Mouse (Mus musculus) neural tube, embryonic 10.5 days (tissue): Measurements from ENCODE around the gene Stat3.

Source experiments
- DNase-seq: peaks from one replicate; pipeline ENCODE4 v3.0.0-alpha.2; 2017; ENCODE audit warnings: low spot score; ENCODE audit errors: extremely low spot score

The Stat3 gene

DNA sequence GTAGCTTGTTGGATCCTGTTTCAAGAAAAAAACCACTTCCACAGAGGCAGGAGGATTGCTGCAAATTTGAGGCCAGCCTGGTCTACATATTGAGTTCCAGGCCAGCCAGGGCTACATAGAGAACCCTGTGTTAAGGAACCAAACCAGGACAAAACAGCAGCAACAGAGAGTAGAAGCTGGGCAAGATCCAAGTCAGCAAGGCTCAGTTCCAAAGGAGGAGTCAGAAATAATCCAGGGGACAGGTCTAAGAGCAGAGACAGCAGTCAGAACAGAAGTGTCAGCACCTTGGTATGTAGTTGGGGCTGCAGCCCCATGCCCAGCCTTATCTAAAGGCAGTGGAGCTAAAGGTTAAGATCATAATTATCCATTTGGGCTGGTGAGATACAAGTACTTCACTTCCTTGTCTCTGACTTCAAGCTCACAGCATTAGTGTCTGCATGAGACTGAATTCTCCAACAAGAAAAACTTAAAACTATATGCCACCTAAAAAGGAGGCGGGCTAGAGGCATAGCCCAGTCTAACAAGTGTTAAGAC is 14.9 kb downstream of the Stat3 start:
- no peak for DNase-seq

DNA sequence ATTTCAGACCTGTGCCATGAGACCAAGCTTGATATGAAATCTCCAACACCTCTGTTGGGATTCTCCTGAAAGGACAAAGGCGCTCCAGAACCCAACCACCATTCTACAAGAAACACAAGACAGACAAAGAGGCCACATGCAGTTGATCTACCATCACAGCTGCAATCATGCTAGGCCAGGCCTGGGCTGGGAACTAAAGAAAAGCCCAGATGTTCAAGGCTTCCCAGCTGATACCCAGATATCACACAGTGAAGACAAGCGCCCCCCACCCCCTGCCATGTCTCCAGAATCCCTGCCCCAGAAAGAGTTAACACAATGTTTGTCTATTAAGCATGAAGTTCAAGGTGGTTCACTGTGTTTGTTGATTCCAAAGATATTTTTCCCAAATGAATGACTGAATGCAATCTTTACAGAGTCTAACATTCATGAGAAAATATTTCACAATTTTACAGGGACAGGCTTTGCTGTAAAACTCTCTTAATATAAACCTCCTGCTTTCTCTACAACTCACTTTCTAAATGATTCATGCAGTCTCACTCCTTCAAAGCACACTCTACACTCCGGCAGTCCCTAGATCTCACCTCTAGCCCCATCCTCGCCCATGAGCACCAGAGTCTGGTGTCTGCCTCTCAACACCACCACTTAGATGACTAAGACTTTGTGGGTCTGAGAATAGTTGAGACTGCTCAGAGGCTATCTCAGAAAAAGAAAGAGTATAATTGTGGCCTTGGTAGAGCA is 18.3 kb downstream of the Stat3 start:
- DNase-seq, result no peak

DNA sequence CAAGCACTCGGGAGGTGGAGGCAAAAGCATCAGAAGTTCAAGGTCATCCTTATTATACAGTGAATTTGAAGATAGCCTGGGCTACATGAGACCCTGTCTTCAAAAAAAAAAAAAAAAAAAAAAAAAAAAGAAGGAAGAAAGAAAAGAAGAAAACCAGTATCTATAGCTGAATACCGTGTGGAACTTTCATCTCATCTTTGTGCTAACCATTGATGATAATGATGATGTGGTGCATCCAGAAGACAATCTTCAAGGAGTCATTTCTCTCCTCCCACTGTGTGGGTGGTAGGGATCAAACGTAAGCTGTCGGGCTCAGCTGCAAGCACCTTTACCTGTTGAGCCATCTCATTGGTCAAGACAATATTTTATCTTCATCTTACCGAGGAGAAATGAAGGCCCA is 21.3 kb downstream of the Stat3 start:
- DNase-seq, result no peak

DNA sequence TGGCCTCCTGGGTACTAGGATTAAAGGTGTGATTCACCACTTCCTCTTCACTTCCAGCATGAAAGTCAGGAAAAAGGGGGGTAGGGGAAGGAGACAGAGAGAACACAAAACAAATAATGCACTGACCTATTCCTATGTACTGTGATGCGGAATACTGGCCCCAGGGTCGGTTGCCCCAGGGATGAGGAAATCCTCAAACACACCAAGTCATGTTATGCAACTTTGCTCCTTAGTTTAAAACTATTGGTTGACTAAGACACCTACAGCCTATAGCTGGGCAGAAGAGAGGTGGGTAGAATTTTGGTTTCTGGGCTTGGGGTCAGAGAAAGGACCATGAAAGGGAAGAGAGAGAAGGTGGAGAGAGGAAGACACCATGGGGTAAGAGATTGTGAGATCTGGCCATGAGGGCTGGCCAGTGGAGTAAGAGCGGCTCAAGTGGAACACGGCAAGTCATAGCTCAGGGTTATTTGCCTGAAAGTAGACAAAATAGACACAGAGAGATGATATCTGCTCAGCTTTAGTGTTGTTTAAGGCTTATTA is 22.8 kb downstream of the Stat3 start:
- DNase-seq, result no peak

DNA sequence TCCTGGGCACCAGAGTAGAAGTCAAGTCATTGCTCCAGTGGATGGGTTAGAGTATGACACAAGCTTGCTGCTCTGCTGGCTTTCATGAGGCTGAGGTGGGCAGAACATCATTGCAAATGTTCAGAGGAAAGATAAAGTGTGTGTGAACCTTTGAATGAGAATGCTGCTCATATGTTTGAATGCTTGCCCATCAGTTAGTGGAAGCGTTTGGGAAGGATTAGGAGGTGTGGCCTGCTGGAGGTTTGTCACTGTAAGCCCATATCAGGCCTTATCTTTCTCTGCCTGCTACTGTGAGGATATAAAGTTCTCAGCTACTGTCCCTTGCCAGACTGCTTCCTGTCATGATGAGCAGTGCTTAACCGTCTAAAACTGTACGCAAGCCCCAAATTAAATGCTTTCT is 24.3 kb downstream of the Stat3 start:
- DNase-seq, result no peak

DNA sequence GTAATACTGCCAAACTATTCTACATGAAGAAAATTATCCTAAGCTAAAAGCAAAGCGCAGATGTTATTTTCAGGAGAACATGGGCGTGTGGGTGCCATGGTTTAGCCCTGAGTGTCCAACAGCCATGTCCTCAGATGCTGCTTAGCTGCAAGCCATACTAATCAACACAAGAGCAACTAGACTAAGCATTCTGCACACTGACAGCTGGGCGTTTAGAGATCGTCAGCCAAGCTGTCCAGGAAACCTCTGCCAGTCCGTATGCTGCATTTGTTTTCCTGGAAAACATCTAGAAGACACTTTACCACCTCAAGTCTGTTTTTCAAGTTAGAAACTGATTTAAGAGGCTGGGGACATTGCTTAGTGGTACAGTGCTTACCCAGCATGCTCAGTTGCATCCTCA is 24.9 kb downstream of the Stat3 start:
- DNase-seq, result no peak

DNA sequence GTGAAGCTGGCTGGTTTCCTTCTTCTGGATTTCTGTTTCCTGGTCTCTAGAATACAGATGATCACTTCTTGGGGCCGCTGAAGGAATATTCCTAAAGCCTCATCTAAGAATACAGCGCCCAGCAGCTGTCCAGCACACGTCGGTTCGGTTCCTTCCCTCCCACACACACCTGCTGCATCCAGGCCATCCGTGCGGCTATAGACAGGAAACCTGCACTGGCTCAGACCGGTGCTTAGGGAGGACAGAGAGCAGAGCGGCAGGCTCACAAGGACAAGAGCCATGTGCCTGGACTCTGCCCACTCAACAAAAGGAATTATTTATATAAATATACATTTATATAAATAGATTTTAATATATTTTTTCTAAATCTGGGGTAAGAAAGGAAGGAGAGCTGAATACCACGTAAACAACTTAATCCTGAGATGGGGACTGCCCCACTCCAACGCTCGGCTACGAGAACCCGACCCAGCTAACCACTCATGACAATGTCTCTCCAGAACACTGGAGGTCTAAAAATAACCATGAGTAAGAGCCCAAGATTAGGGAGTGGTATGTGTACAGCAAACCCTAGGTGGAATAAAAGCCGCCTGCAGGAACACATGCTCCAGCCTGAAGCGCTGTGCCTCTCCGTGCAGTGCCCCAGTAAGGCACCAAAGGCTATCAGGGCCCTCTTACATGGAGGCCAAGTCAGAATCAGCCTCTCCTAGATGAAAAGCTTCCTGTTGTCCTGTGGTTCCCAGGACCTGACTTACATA is 26.8 kb downstream of the Stat3 start:
- no peak for DNase-seq

DNA sequence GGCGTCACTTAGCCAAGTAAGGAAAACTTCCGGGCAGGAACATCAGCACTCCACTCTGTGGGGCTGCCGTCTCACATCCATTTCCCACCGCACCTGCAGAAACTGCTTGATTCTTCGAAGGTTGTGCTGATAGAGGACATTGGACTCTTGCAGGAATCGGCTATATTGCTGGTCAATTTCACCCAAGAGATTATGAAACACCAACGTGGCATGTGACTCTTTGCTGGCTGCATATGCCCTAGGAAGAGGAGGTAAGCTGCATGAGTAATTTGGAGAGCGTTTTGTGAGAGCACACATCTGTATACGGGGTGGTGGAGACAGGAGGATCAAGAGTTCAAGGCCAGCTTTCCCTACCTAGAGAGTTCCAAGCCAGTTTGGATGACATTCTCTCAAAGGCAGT is 30.8 kb downstream of the Stat3 start:
- DNase-seq, result no peak

DNA sequence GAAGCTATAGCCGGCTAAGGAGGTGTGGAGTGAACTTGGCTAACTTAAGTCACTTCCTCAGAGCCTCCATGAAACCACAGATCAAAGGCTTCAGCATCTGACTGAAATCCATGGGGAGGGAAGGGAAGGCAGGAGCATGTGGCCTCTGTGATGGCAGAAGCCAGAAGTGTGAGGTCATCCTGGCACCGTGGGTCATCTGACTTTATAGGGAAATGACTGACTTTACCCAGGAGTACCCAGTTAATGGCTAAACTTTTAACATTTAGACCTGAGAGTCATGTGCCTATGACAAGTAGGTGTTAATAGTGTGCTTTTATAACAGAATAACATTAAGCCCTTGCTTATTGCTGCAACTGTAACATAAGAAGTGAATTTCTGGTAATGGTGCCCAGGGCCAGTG is 31.2 kb downstream of the Stat3 start:
- DNase-seq, result no peak

DNA sequence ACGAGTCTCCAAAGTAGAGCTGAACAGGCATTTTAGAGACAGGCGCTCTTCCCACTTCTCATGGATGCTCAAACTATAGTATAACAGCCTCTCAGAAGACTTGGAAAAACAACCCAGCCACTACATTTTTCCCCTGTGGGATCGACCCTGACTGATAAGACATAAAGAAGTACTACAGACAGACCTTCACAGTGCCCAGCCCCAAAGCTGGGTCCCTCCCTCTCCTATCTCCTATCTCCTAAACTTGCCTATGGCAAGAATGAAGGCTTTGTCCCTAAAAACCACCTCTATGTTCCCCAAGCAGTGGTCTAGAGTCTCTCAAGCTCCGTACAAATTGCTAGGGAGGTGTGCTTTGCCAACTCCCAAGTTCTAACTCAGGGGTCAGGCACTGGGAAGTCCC is 32.5 kb downstream of the Stat3 start:
- no peak for DNase-seq

DNA sequence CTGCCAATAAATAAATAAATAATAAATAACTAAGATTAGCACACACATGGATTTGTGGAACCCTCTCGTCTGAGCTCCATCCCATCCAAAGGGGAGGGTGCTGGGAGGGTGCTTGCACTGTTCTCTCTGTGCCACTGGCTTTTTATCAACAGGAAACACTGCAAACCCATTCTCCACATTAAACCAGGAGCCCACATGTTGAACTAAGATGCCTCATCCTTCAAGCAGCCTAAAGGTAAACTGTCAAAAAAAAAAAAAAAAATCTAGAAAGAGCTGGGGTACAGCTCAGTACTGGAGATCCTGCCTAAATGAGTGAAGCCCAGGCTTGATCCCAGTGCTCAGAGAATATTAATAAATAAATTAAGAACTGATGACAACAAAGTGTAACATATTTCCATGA is 33.4 kb downstream of the Stat3 start:
- no peak for DNase-seq

DNA sequence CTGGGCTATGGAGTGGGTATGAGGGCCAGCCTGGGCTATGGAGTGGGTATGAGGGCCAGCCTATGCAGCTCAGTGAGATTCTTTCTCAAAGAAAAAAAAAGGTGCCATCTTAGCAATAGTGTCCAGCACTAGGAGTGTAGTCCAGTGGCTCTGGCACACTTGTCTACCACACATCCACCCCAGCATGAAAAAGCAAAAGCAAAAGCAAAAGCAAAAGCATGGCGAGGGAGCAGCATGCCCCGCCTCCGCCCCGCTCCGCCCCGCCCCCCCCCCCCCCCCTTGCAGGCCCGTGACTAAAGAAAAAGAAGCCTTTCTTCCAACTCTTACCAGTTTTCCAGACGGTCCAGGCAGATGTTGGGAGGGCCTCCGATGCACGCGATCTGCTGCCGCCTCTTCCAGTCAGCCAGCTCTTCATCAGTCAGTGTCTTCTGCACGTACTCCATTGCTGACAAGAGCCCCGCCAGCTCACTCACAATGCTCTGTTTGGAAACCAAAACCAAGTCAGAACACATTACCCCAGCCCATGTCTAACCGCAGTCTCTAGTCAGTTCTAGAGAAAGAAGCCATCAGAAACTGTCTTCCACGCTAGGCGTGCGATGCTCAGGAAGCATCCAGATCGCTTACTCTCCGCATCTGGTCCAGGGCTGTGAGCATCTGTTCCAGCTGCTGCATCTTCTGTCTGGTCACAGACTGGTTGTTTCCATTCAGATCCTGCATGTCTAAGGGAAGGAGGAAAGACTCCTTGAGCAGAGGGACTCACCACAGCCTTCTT is 34.6 kb downstream of the Stat3 start:
- DNase-seq, result no peak

DNA sequence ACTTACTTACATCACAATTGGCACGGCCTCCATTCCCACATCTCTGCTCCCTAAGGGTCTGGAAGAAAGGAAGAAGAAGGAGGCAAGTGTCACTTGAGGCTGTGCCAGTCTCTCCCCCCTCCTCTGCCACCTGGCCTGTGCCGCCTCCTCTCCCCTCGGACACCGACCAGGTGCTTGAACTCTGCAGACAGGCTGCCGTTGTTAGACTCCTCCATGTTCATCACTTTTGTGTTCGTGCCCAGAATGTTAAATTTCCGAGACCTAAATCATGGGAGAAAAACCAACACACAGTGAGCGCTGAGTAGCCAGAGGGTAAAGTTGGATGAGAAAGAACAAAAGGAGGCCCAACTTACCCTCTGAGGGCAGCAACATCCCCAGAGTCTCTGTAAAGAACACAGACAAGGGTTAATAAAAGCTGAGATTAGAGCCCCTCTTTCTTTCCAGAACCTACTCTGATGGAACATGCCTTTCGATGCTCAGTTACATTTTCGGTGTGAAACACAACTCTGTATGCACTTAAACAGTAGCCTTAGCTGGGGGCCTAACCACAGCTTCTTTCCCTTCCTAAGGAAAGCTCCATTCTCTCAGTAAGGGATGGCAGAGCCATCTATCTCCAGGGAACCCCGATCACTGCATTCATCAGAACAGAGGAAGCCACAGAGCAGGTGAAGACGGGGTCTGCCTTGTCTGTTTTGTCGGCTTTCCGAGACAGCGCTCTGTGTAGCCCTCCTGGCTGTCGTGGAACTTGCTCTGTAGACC is 40.7 kb downstream of the Stat3 start:
- DNase-seq, result no peak

DNA sequence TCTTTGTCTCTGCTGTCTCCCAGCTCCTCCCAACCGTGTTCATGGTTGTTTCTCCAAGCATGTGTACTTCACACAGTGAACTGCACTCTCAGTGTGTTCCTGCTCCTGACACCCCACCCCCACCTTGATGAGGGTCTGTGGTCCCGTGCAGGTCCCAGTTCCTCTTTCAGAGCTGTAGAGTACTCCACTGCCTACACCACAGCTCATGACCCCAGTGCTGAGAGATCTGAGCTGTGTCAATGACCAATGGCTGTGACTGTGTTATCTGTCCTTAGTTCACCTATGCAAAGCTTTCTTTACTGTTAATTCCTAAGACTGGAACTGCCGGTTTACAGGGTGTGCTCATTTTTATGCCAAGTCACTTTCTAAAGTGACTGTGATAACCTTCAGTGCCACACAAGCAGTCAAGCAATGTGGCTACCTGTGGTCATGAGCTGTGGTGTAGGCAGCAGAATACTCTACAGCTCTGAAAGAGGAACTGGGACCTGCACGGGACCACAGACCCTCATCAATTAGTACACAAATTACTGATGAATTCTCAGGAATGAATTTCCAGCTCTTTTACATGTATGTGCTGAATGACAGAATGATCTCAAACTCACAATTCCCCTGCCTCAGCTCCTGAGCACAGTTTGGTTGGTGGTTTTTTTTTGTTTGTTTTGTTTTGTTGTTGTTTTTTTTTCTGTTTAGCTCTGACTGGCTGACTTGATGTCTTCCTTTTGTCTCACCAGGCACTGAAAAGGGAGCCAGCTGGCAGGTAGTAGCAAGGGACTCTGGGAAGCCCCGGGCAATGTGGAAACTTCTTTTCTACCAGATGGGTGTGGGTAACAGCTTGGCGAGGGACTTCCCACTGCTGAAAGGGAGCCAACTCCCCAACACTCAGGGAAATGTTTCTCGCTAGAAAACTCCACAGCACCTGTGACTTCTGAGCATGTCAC is 41.8 kb downstream of the Stat3 start:
- no peak for DNase-seq

DNA sequence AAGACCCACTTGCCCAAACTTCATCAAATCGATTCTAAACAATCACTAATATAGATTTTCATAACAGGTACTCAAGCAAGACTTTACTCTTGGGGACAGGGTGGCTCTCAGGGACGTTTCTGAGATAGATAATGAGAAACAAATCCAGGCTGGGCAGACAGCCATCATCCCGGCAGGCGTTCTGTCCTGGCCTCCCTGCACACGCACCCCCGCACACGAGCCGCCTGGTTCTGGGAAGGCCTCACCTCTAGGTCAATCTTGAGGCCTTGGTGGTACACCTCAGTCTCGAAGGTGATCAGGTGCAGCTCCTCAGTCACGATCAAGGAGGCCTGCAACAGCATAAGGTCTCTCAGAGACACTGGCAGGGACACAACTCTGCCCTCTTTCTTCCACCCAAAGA is 43.3 kb downstream of the Stat3 start:
- DNase-seq, result no peak

DNA sequence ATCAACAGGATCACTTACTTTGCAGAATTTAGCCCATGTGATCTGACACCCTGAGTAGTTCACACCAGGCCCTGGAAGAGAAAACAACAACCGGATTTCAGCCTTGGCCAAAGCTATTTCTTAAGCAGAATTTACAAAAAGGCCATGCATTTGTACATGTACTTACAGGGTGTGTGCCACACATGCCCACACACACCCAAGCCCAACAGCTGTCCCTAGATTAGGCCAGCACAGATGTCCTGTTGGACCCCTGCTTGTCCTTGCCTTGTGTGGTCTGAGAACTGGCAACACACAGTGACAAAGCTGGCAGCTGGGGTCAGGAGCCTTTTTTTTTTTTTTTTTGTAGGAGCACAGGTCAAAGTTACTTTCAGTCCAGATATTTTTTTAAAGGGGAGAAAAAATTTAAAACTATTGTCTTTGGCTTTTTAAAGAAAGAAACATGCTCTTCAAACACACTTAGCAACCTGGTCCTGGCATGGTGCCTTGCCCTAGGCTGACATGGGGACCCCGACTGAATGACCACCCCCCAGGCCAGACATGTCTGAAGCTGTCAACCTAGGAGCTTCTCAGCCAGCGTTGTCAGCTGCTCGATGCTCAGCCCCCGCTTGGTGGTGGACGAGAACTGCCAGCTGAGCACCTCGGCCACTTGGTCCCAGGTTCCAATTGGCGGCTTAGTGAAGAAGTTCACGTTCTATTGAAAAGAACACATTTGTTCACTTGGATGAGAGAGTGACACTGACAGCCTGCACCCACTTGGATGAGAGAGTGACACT is 45.0 kb downstream of the Stat3 start:
- DNase-seq, result no peak

DNA sequence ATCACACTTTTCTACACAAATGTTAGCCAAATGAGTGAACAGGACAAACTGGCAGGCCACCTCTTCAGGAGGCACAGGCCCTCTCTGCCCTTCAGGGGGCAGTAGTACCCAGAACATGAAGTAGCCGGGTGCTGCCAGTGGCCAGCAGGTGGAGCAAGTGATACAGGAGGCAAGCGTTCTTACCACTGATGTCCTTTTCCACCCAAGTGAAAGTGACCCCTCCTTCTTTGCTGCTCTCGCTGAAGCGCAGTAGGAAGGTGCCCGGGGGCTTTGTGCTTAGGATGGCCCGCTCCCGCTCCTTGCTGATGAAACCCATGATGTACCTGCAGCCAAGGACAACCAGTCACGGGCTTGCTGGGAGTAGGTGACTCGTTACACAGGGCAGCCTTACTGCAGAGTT is 45.9 kb downstream of the Stat3 start:
- peak; percentile 79 for DNase-seq

DNA sequence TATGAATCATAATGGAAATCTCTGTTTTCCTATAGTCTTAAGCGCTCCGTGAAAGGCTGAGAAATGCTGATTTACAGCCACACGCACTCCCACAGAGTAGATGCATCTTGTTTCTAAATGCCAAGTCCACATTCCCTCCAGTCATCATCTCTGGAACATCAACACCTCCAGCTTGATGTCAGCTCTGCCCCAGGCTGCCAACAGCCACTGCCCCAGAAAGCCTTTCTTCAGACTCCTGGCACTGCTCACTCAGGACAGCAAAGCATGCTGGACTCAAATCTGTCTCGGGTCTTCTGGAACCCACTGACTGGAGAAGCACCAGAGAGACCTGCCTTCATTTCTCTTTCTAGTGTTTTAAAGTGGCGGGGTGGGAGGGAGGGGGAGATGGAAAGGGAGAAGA is 46.9 kb downstream of the Stat3 start:
- DNase-seq, result no peak
